Mouse (Mus musculus): Measurements from ENCODE around the gene Cdca8.
"Not testable (repeated sequence)": the region's sequence is repeated elsewhere in the genome, so short reads cannot be mapped to it uniquely, and the experiment has no call there.

The Cdca8 gene

DNA sequence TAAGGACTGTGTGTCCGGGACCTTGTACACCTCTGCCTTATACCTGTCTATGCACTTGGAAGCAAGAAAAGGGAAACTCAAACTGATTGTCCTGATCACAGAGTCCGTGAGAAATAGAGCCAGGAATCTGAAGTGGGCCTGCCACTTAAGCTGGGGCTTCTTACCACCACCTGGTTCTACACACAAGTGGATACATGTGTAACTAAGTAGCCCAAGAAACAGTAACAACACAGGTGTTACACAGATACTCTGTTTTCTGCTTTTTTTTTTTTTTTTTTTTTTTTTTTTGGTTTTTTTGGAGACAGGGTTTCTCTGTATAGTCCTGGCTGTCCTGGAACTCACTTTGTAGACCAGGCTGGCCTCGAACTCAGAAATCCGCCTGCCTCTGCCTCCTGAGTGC, at the start of gene Cdca8:
TSS of gene Cdca8 (minus strand) at position 101 of the 400 bp plus-strand sequence.
- DNase-seq (ENCODE audit: low spot score in 2 of 2), result not testable (repeated sequence)

DNA sequence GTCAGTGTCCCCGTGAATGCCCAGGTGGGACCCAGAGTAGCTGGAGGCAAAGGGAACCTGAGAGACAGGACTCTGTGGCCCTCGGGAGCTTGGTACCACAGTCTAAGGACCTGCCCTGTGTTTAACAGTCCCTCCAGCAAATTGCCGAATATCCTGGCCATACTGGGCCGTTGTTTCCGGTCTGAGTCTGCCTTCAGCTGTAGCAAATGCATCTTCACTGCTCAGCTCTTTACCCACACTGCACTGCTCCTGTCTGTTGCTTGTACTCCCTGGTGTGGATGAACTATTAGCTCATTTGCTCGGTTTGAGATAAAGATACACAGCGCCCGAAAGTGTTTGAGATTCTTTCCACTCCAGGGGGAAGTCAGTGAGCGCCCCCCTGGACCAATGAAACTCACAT, 49.3 kb upstream of the Cdca8 start:
- no peak for DNase-seq (ENCODE audit: low spot score in 2 of 2)

DNA sequence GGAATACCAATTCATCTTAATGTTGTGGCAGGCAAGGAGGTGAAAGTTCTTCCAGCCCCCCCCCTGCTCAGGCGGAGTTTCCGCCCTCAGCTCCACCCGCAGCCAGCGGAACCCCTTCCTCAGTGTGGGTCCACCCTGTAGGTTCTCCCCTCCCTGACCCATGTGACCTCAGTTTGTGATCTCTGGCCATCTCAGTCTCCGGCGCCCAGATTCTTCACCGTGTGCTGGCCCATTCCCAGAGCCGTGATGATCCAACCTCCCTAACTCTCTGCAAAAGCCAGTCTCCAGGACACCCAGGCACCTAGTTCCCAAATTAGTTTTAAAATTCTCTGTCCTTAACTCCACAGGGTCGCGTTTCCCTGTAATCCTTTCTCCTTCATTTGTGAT, 48.6 kb upstream of the Cdca8 start:
- no peak for DNase-seq (ENCODE audit: low spot score in 2 of 2)

DNA sequence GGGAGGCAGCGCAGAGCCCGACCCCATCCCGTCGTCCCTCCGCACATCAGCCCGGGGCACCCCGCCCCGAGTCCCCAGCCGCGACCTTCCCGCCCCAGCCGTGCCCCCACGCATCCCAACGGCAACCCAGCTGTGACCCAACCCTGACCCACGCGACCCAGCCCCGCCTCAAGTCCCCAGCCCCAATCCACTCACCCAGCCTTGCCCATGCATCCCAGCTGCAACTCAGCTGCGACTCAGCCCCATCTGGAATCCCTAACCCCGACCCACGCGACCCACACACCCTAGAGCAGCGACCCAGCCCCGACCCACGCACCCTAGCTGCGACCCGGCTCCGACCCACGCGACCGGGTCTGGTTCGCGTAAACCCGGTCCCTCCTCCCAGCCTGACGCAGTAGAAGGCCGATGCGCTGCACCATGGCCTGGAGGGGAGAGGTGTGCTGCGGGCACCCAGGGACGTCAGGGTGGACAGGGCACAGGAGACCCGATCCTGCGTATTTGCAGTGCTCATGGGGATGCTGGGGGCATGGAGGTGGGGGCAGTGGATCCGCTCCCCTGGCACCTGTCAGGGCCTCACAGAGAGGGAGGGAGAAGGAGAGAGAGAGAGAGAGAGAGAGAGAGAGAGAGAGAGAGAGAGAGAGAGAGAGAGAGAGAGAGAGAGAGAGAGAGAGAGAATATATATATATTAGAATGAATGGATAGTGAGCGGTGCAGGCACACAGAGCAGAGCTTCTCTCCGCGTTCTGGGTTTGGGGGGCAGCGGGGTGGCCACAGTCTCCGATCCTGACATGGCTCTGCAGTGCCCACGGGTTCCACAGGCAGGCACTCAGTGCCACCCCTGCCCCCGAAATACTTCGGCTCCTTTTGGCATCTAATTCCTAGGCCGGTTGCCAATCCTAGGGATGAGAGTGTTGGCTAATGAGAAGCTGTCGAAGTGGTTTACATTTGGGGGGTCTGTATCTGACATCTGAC, 47.9 kb upstream of the Cdca8 start:
- DNase-seq (ENCODE audit: low spot score in 2 of 2), result no peak

DNA sequence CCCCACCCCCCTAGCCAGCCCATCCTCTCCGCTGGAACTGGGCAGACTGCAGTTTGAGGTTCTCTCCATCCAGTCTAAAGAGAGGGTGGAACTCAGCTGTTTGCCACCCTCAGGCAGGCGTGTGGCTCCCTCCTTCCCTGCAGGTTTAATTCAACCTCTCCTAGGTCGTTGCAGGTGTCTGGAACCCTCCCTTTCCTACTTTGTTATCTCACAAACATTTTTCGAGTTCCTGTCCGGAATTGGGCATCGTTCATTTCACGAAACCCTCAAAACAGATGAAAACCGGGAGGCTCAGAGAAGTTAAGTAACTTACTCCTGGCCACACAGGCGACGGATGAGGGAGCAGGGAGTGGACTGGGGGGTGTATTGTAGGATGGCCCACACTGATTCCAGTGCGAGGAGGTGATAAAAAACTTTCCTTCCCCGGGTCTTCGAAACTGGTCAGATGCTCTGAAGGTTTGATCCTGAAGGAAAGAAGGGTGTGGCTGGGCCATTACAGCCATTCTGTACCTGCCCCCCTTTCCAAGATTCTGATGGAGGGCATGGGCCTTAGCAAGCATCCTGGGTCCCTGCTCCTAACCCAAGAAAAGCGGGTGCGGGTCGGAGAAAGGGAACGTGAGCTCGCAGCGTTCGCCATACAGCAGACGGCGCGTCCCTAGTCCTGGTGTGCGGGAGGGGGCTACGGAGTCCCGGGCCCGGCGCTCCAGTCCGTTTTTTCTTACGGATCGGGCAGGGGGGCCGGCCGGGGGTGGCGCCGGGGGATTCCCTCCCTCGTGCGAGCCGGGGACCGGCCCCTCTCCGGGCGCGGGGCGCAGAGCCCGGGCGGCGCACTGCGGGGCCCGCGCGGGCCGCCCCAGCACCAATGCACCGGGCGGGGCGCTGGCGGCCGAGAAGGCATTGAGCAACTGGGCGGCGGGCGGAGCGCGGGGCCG, 46.8 kb upstream of the Cdca8 start, which contains the start of gene Rspo1:
TSS of gene Rspo1 (plus strand) at position 760 of the 932 bp plus-strand sequence.
- DNase-seq (ENCODE audit: low spot score in 2 of 2), result no peak

DNA sequence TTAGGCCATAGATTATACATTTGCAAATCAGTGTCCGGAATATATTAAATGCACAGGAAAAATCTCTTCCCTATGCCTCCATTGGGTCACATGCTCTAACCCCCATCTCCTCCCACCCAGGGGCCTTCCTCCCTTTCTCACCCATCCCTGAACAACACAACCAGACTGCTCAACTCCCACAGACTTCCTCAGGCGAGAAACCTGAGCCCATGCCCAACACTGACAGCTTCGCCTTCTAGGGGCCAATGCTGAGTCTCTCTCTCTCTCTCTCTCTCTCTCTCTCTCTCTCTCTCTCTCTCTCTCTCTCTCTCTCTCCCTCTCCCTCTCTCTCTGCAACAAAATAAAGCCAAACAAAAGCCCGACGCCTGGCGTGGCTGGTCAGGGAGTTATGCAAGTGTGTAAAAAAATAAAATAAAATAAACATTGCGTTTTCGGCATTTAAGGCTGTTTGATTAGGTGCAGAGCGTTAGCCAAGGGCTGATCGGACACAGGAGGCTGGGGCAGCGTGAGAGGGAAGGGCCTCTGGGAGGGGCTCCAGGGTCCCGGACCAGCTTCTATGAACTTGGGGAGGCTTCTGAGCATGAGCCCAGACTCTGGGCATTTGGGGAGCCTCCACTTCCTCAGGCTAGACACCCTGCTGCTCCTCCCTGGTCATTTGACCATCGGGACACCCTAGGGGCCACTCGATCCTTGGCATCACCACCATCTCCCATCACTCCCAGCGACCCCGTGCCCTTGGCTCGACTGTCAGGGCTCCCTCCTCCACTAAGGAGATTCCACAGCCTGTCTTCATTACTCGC, 46.0 kb upstream of the Cdca8 start:
- peak; percentile 31 to 36 for DNase-seq (ENCODE audit: low spot score in 2 of 2)

DNA sequence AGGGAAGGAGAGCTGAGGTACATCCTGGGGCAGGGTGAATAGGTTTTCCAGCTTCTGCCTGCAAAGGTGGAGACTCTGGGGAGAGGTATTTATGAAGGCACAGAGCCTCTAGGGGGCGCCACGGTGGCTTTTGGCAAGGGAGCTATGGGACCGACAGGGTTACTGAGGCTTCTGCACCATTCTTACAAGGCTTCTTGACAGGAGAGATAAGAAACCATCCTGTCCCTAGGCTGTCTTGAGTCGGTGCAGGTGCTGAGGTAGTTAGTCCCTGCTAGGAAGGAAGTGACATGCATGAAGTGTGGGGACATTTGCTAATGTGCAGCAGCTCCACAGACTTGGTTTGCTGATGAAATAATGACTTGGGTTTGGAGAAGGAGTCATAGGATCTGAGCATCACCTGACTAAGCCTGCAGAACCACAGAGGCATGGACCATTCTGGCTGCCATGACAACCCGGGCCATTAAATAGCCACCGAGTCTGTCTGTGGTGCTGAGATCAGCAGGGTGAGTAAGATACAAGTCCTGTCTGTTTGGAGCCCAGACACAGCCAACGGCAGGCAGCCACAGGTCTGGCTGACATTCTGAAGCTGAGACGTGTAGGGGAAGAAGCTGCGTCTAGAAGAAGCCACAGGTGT, 44.9 kb upstream of the Cdca8 start:
- no peak for DNase-seq (ENCODE audit: low spot score in 2 of 2)

DNA sequence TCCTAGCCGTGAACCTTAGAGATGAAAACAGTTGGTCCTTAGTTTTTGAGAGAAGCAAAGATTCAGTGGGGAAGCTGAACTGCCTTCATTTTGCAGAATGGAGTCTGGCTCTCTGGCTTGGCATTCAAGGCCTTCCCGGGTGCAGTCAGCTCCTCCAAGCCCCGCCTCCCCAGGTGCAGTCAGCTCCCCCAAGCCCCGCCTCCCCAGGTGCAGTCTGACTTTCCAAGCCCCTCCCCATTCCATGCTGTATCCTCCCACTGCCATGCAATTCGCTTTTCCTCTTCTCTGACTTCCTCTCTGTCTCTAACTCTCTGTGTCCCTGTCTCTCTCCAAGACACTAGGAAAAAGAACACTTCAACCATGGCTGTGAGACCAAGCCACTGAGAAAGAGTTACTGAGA, 39.1 kb upstream of the Cdca8 start:
- DNase-seq (ENCODE audit: low spot score in 2 of 2), result no peak

DNA sequence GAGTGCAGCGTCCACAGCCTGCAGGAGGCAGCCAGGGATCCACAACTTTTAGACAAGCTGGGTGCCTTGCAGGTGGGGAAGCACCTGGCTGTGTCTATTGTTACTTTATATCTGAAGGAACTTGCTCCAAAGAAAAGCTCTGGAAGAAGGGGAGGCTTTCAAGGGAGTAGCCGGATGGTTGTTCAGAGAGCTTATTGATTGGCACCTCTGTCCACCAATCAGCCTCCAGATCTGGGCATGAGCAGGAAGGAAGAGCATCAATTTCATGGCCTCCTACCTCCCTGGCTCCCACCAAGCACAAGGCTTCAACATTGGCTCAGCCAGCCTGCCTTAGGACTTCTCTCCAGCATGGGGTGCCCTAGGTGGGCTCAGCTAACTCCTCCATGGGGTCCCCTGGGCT, 34.2 kb upstream of the Cdca8 start:
- no peak for DNase-seq (ENCODE audit: low spot score in 2 of 2)

DNA sequence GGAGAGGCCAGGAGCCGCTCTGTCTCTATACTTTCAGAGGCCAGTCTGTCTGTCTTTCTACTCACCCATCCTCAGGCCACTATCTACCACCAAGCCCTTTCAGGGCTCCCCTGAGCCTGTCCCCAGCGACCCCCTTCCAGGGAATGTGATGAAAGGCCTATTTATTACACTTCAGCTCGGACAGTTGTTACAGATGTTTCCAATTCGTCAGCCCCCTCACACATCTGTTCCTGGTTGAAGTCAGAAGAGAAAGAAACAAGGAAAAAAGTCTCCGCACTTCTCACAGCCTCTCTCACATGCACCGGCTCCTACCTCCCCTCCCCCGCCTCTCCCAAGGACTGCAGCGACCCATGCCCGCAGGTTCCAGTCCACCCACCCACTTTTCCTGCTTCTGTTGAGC, 33.2 kb upstream of the Cdca8 start:
- DNase-seq (ENCODE audit: low spot score in 2 of 2), result no peak

DNA sequence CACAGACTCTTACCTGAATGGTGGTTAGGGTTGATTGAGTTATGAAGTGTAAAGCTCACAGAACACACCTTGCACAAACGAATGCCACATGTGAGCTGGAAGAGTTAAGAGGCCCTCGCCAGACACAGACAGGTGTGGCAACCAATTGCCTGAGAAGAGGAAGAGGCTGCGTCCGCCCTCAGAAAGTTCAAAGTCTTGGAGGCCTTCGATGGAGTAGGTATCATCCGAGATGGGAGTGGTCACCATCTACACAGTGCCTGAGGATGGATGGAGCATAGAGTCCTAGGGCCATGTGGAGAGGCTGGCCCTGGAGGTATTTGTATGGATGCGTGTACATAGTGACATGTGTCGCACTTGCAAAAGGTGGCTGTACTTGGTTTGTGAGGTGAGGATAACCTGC, 32.0 kb upstream of the Cdca8 start:
- DNase-seq (ENCODE audit: low spot score in 2 of 2), result no peak

DNA sequence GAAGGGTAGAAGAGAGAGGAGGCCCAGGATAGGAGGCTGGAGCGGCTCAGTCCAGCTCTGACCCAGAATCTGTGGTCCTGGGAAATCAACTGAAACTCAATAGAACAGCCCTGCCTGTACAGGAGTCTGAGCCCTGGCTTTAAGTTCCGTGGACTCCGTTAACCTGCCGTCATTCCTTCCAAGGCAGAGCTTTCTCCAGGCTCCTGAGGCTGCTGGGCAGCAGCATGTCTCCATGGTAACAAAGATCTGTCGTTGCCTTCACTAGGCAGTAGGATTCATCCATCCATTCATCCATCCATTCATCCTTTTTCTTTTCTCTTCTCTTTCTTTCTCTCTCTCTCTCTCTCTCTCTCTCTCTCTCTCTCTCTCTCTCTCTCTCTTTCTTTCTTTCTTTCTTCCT, 31.6 kb upstream of the Cdca8 start:
- DNase-seq (ENCODE audit: low spot score in 2 of 2), result no peak

DNA sequence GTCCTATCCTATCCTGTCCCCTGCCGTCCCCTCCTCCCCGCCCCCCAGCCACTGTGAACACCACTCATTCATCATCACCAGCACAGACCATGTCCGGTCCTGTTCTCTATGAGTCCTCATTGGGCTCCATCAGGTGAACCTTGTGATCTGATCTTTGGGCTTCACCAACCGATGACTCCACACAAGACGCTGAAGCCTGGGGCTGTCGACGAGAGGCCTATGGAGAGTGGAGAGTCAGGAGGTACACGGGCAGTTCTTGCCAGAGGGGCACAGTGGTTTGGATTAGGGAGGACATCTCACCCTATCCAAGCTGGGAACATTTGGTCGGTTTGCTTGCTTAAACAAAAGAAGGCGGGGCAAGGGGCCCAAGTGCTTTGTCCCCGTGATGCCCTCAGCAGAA, 31.1 kb upstream of the Cdca8 start:
- DNase-seq (ENCODE audit: low spot score in 2 of 2), result no peak

DNA sequence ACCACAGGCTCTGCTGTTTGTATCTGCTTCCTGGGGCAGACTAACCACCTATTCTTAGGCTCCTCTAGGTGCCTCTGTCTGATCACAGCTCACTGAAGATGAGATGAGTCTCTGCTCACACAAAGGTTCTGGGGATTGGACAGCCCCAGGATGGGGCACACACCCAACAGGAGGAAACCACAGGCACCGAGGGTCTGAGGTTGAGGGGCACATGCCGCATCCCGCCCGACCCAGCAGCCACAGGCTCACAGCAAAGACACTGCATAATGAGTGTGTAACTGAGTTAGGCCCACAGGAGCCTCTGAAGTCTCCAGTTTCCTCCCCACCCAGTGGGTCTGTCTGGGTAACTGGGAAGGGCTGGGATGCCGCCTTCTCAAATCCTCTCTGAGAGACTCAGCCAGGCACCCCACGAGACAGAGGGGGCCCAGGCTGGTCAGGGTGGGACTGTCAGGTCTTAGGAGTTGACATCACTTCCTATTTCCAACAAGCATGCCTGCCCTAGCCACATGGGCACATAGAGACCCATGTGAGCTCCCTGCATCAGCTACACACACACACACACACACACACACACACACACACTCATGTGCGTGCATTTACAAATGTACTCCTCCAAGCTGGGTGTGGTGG, 30.2 kb upstream of the Cdca8 start:
- DNase-seq (ENCODE audit: low spot score in 2 of 2), result no peak

DNA sequence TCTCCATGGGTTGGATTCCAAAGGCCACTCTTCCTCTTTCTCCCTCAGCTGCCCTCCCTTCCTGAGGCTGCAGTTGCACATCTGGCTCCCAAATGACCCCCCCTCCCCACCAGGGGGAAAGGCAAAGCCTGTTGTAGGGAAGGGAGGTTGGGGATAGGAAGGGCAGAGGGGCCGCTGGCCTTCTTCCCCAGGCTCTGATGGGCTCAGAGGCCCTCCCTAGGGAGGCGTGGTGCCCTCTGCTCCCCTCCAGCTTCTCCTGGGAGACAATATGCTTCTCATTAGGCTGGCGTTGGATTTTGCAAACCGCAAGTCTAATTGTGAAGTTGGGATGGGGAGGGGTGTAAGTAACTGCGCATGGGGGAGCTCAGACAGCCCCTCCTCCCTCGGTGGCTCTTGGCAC, 29.6 kb upstream of the Cdca8 start:
- no peak for DNase-seq (ENCODE audit: low spot score in 2 of 2)

DNA sequence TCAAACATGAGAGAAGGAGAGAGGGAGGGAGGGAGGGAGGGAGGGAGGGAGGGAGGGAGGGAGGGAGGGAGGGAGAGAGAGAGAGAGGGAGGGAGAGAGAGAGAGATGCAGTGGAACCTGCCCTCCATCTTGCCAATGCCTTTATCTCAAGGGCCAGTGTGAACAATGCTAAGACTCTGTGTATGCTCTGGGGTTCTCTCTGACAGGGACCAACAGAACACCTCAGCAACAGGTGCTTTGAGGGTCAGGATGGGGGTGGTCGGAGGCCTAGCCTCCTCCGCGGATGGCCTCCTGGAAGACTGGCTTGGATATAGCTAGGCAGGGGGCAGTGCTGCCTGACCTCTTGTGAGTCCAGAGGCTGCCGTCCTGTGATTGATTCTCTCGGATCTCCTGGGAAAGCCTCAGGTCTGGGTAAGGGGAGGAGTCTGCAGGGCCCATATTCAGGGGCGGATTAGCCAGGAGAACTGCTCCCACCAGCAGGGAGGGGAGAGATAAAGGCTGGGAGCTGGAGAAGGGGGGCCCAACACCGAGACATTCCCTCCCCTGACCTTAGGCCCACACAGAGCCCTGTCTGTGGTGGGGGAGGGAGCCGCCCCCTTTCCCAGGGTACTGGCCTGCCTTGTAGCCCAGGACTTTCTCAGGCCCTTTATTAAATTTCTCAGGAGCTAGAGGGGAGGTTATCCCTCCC, 25.9 kb upstream of the Cdca8 start:
- DNase-seq (ENCODE audit: low spot score in 2 of 2), result no peak

DNA sequence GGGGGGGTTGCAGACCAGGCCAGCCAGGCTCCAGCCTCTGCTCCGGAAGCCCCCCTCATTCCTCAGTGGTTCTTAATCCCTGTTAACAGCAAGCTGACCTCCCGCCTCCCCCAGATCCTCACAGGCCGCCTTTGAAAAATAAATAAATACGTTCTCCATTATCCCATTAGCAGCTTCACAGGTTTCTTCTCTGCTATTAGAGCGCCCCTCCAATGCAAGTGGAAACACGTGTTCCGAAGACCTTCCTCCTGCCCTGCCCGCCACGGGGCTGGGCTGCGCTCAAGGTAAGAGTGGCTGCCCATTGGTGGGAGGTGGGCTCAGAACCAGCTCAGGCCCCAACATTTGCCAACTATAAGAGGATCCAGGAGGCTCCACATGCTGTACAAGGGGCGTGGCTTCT, 23.5 kb upstream of the Cdca8 start:
- no peak for DNase-seq (ENCODE audit: low spot score in 2 of 2)

DNA sequence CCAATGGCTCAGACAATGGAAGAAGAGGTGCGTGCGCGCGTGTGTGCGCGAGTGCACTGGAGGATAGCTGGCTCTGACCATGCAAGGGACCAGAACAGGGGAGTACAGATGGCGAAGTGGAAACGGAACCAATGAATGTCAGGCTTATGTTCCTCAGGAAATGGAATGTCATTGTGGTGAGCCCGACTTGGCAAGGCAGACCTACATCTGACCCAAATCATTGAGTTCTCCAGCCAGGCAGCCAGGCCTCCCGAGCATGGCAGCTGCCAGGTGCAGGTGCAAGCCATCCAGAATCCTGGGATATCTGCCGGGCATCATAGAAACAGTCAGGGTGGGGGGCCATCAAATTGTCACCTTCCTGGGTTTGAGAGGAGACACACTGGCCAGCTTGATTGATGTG, 21.8 kb upstream of the Cdca8 start:
- no peak for DNase-seq (ENCODE audit: low spot score in 2 of 2)

DNA sequence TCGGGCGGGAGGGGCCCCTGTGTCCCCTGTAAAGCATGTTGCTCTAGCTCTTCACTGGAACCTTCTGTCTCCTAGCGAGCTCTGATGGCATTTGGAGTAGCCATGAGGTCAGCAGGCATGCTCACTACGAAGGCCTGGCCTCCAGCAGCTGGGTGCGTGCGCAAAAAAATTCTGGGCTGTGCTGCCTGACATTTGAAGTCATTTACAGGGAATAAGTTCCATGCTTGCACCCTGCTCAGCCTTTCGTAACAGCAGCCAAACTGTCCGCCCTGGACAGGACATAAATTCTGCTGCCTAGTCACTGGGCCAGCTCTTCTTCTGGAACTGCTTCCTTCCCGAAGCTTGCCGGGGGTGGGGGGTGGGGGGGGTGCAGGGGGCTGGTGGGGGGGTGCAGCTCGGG, 20.0 kb upstream of the Cdca8 start:
- DNase-seq (ENCODE audit: low spot score in 2 of 2), result no peak

DNA sequence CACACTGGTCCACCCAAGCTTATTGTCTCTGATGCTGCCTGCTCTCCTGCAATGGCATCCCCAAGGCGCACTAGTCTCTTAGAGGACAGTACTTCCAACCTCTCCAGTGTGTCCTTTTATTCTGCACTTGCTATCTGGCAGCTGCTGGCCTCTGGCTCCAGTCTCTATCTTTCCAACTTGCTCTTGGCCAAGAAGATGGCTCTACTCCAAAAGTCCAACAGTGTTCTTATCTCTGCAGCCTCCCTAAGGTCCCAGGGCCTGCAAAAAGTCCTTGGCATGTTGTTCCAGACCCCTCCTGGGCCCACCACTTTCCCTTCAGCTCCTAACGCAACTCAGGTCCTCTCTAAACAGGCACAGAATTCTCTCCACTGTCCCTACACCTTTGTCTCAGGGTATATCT, 18.2 kb upstream of the Cdca8 start:
- DNase-seq (ENCODE audit: low spot score in 2 of 2), result no peak

Data from frontal cortex, postnatal 36 days (tissue).